13 mouse cellular contexts compared by ENCODE assay signal in genomic region chr9:47458721-47459418, GRCm38 (mm10).
DNase-seq lines count a peak whose midpoint lies in the region; ATAC-seq and TF ChIP-seq lines count a peak whose summit lies in the region.
"Had no signal": no experiment of that assay in that cellular context is flagged by ENCODE, and none has a peak within 500 bp of the region (broad histone marks: within the 10 kb centered on the region; RNA-seq: fewer than 3 reads in every experiment).

No protein-coding gene starts in this region.

- 43% methylated on average over 15 of the region's 15 CpGs for WGBS in lung, adult 2 months
- WGBS in embryonic facial prominence, embryonic 13.5 days, result 33% methylated on average over 15 of the region's 15 CpGs
- WGBS in heart, embryonic 16.5 days, result 37% methylated on average over 15 of the region's 15 CpGs

- 0 out of 2 replicates have a peak, but pooled peaks cover 5% of the 10 kb centered on the region for H3K9me3 ChIP-seq in embryonic facial prominence, embryonic 13.5 days
- H3K9me3 ChIP-seq in heart, embryonic 16.5 days (replicated peaks; ENCODE audit: control insufficient read depth, low read length), result peaks cover 5% of the 10 kb centered on the region

- no peak for ATAC-seq in embryonic facial prominence, embryonic 13.5 days (ENCODE audit: insufficient number of reproducible peaks, insufficient read depth, low FRiP score, low TSS enrichment, low read depth)
- ATAC-seq in heart, embryonic 16.5 days (replicated peaks; ENCODE audit: extremely low read depth, insufficient read depth, low FRiP score), result peak; percentile 52; the same call in 1 of the 2 replicates
- ATAC-seq: forebrain, embryonic 16.5 days had no signal

- peak; percentile 27 for DNase-seq in lung, postnatal 14 days
- DNase-seq in lung, adult 2 months, result no peak
- DNase-seq in testis, postnatal 14 days (ENCODE audit: low spot score), result peak; percentile 85
- DNase-seq in right cerebral cortex, postnatal 10 days (ENCODE audit: low spot score in 2 of 2), result no peak
- no peak for DNase-seq in adrenal gland, adult (ENCODE audit: inconsistent age in 2 of 2, low spot score in 1 of 2)
- DNase-seq: adrenal gland, postnatal 36 days; gastrocnemius, postnatal 14 days; right cerebral cortex, postnatal 4 days; thymus, postnatal 4 days had no signal

- H3K4me2 ChIP-seq in embryonic facial prominence, embryonic 13.5 days, result peak overlapping the region; percentile 28; the same call in 1 of the 2 replicates
- no peak overlapping the region for H3K4me2 ChIP-seq in heart, embryonic 16.5 days (ENCODE audit: low read depth, low read length)

- TF ChIP-seq CTCF in lung, adult 2 months (IDR thresholded peaks at IDR 0.05; ENCODE audit: insufficient read depth, low read length), result no peak

- H3K36me3 ChIP-seq in embryonic facial prominence, embryonic 13.5 days, result no peaks in the 10 kb centered on the region
- H3K36me3 ChIP-seq in heart, embryonic 16.5 days (ENCODE audit: control insufficient read depth, insufficient read depth), result no peaks in the 10 kb centered on the region

- H3K27ac ChIP-seq in embryonic facial prominence, embryonic 13.5 days, result no peak overlapping the region
- H3K27ac ChIP-seq in heart, embryonic 16.5 days (ENCODE audit: low read length), result no peak overlapping the region

- no peak for TF ChIP-seq POLR2A in lung, adult 2 months (IDR thresholded peaks at IDR 0.05; ENCODE audit: borderline replicate concordance, extremely low read depth, low read depth, low read length)

- H3K4me3 ChIP-seq in lung, adult 2 months (replicated peaks; ENCODE audit: extremely low read depth, low read depth, low read length), result no peak overlapping the region
- H3K4me3 ChIP-seq in embryonic facial prominence, embryonic 13.5 days, result no peak overlapping the region
- no peak overlapping the region for H3K4me3 ChIP-seq in heart, embryonic 16.5 days (ENCODE audit: low read length)

- H3K4me1 ChIP-seq in lung, adult 2 months (ENCODE audit: control insufficient read depth, insufficient read depth, low read length), result no peaks in the 10 kb centered on the region
- peaks cover 14% of the 10 kb centered on the region for H3K4me1 ChIP-seq in embryonic facial prominence, embryonic 13.5 days
- H3K4me1 ChIP-seq in heart, embryonic 16.5 days (ENCODE audit: control insufficient read depth, insufficient read depth, low read length), result no peaks in the 10 kb centered on the region

- no peaks in the 10 kb centered on the region for H3K27me3 ChIP-seq in embryonic facial prominence, embryonic 13.5 days
- no peaks in the 10 kb centered on the region for H3K27me3 ChIP-seq in heart, embryonic 16.5 days (ENCODE audit: control insufficient read depth, insufficient read depth, low read length)
- H3K27me3 ChIP-seq: CH12.LX had no signal

- H3K9ac ChIP-seq in embryonic facial prominence, embryonic 13.5 days, result no peak overlapping the region
- no peak overlapping the region for H3K9ac ChIP-seq in heart, embryonic 16.5 days (ENCODE audit: low read length)

Comparison
In these comparisons a context has a peak if more than half of its experiments do, and no peak if none do; other contexts are left out.
1. DNase-seq: peak in lung, postnatal 14 days (single experiment) and testis, postnatal 14 days (single experiment); none in lung, adult 2 months (single experiment), right cerebral cortex, postnatal 10 days (0 of 2) and adrenal gland, adult (0 of 2).